Mouse (Mus musculus): ENCODE measurements around the gene Iqcf4. TPM values are rescaled to one million over a fixed set of nuclear protein-coding genes. Genes with fewer than 3 reads are reported as not detected.

Iqcf4 gene
- not detected in 2 replicates for polyA plus RNA-seq (2015; fragmentation: Nextera tagmentation; extraction: Ambion mirVana)

GRCm38 (mm10) chr9:106570896-106571295, at the start of gene Iqcf4:
Gene Iqcf4 (minus strand): TSS chr9:106570996.
- no peak for ATAC-seq
- Histone ChIP-seq H3K9ac (ENCODE audit: low read depth, low read length) (no peak within 1 kb of the TSS), H3K9me3 (replicated peaks; ENCODE audit: control insufficient read depth, low read length, poor library complexity, severe bottlenecking) (no peaks in the 10 kb centered on the region), H3K27ac (ENCODE audit: low read length) (no peak within 1 kb of the TSS), H3K36me3 (ENCODE audit: control insufficient read depth, insufficient read depth, low read length) (no peaks in the 10 kb centered on the region), H3K4me1 (ENCODE audit: control insufficient read depth, insufficient read depth, low read length) (no peaks in the 10 kb centered on the region), H3K27me3 (ENCODE audit: control insufficient read depth, insufficient read depth, low read depth, low read length) (no peaks in the 10 kb centered on the region), H3K4me3 (ENCODE audit: low read depth, low read length) (no peak within 1 kb of the TSS), H3K4me2 (ENCODE audit: low read length) (no peak within 1 kb of the TSS)
- 91% methylated on average over 7 of the region's 7 CpGs for WGBS

DNA sequence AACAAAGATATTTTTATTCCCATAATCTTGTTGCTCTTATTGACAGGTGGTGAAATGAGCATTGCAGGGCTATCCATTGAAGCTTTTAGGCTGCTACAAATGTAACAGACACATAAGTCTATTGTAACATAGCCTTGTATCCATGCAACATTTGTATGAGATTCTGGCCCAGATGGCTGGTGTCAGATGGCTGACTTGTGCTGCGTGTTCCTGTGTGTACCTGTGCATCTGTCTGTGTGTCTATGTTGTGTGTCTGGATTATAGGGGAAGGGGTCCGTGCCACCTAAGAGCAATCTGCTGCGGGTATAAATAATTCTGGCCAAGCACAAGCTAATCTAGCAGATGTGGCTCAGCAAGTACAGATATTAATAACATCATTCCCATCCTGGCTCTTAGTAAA, 46.7 kb upstream of the Iqcf4 start:
- no peak overlapping the region for H3K9ac ChIP-seq (ENCODE audit: low read depth, low read length)
- peaks cover 4% of the 10 kb centered on the region; the same call in 1 of the 2 replicates for H3K9me3 ChIP-seq (replicated peaks; ENCODE audit: control insufficient read depth, low read length, poor library complexity, severe bottlenecking)
- no peaks in the 10 kb centered on the region for H3K27me3 ChIP-seq (ENCODE audit: control insufficient read depth, insufficient read depth, low read depth, low read length)
- H3K4me2 ChIP-seq (ENCODE audit: low read length), result no peak overlapping the region
- H3K4me3 ChIP-seq (ENCODE audit: low read depth, low read length), result no peak overlapping the region
- H3K36me3 ChIP-seq (ENCODE audit: control insufficient read depth, insufficient read depth, low read length), result no peaks in the 10 kb centered on the region
- H3K4me1 ChIP-seq (ENCODE audit: control insufficient read depth, insufficient read depth, low read length), result no peaks in the 10 kb centered on the region
- 87% methylated on average over 3 of the region's 3 CpGs for WGBS
- no peak overlapping the region for H3K27ac ChIP-seq (ENCODE audit: low read length)
- no peak for ATAC-seq

DNA sequence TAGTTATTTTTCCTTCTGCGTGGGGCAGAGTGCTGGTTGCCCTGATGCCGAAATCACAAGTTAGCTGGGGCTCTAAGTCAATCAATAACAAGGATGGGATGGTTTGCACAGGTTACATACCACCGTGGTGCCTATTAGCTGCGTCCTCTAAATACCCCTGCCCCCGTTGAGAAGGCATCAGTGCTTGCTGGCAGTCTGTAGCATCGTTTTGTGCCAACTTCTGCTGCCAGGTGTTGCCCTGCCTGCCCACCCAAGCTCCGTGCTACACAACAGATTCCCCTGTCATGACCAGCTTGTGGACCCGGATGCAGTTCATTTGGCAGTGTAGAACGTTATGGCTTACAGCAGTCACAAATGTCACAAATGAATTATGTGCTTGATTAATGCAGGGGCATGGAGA, 45.5 kb upstream of the Iqcf4 start:
- Histone ChIP-seq H3K4me1 (ENCODE audit: control insufficient read depth, insufficient read depth, low read length) (no peaks in the 10 kb centered on the region), H3K9ac (ENCODE audit: low read depth, low read length) (no peak overlapping the region), H3K4me2 (ENCODE audit: low read length) (no peak overlapping the region), H3K9me3 (replicated peaks; ENCODE audit: control insufficient read depth, low read length, poor library complexity, severe bottlenecking) (peaks cover 4% of the 10 kb centered on the region; the same call in 1 of the 2 replicates), H3K27ac (ENCODE audit: low read length) (no peak overlapping the region), H3K4me3 (ENCODE audit: low read depth, low read length) (no peak overlapping the region), H3K27me3 (ENCODE audit: control insufficient read depth, insufficient read depth, low read depth, low read length) (no peaks in the 10 kb centered on the region), H3K36me3 (ENCODE audit: control insufficient read depth, insufficient read depth, low read length) (no peaks in the 10 kb centered on the region)
- 90% methylated on average over 9 of the region's 9 CpGs for WGBS
- ATAC-seq, result no peak

DNA sequence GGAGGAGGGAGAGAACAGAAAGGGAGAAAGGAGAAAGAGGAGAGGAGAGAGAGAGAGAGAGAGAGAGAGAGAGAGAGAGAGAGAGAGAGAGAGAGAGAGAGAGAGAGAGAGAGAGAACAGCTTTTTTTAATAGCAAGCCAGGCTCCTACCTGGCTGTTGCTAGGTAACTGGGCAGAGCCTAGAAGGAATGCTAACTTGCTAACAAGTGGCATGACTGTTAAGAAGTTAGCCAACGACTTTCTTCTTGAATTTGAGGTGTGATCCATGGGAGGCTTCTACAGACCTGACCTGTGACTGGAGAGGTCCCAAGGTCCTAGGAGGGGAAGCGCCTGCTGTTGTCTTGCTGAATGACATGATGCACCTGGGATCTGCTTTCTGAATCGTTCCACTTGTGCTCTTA, 43.8 kb upstream of the Iqcf4 start:
- Histone ChIP-seq H3K4me1 (ENCODE audit: control insufficient read depth, insufficient read depth, low read length) (no peaks in the 10 kb centered on the region), H3K27ac (ENCODE audit: low read length) (no peak overlapping the region), H3K4me3 (ENCODE audit: low read depth, low read length) (no peak overlapping the region), H3K9me3 (replicated peaks; ENCODE audit: control insufficient read depth, low read length, poor library complexity, severe bottlenecking) (peaks cover 3% of the 10 kb centered on the region; the same call in 1 of the 2 replicates), H3K9ac (ENCODE audit: low read depth, low read length) (no peak overlapping the region), H3K36me3 (ENCODE audit: control insufficient read depth, insufficient read depth, low read length) (no peaks in the 10 kb centered on the region), H3K27me3 (ENCODE audit: control insufficient read depth, insufficient read depth, low read depth, low read length) (no peaks in the 10 kb centered on the region), H3K4me2 (ENCODE audit: low read length) (no peak overlapping the region)
- WGBS, result 45% methylated on average over 3 of the region's 3 CpGs
- no peak for ATAC-seq

GRCm38 (mm10) chr9:106613951-106614350, 43.2 kb upstream of the Iqcf4 start:
- H3K27me3 ChIP-seq (ENCODE audit: control insufficient read depth, insufficient read depth, low read depth, low read length), result no peaks in the 10 kb centered on the region
- WGBS, result 73% methylated on average over 2 of the region's 2 CpGs
- H3K4me3 ChIP-seq (ENCODE audit: low read depth, low read length), result no peak overlapping the region
- H3K9me3 ChIP-seq (replicated peaks; ENCODE audit: control insufficient read depth, low read length, poor library complexity, severe bottlenecking), result no peaks in the 10 kb centered on the region
- no peak overlapping the region for H3K27ac ChIP-seq (ENCODE audit: low read length)
- H3K36me3 ChIP-seq (ENCODE audit: control insufficient read depth, insufficient read depth, low read length), result no peaks in the 10 kb centered on the region
- no peak overlapping the region for H3K4me2 ChIP-seq (ENCODE audit: low read length)
- no peak overlapping the region for H3K9ac ChIP-seq (ENCODE audit: low read depth, low read length)
- no peaks in the 10 kb centered on the region for H3K4me1 ChIP-seq (ENCODE audit: control insufficient read depth, insufficient read depth, low read length)
- ATAC-seq, result no peak

- H3K9me3 ChIP-seq (replicated peaks; ENCODE audit: control insufficient read depth, low read length, poor library complexity, severe bottlenecking), result no peaks in the 10 kb centered on the region
- no peak overlapping the region for H3K4me3 ChIP-seq (ENCODE audit: low read depth, low read length)
- no peaks in the 10 kb centered on the region for H3K4me1 ChIP-seq (ENCODE audit: control insufficient read depth, insufficient read depth, low read length)
- H3K9ac ChIP-seq (ENCODE audit: low read depth, low read length), result no peak overlapping the region
- H3K4me2 ChIP-seq (ENCODE audit: low read length), result no peak overlapping the region
- H3K27me3 ChIP-seq (ENCODE audit: control insufficient read depth, insufficient read depth, low read depth, low read length), result no peaks in the 10 kb centered on the region; the same call in 1 of the 2 replicates
- no peak for ATAC-seq
- WGBS, result 84% methylated on average over 4 of the region's 4 CpGs
- H3K36me3 ChIP-seq (ENCODE audit: control insufficient read depth, insufficient read depth, low read length), result no peaks in the 10 kb centered on the region
- H3K27ac ChIP-seq (ENCODE audit: low read length), result no peak overlapping the region
Measured at GRCm38 (mm10) chr9:106610727-106611126, 39.9 kb upstream of the Iqcf4 start.

GRCm38 (mm10) chr9:106600546-106600945, 29.8 kb upstream of the Iqcf4 start:
- Histone ChIP-seq H3K27ac (ENCODE audit: low read length) (no peak overlapping the region), H3K4me1 (ENCODE audit: control insufficient read depth, insufficient read depth, low read length) (no peaks in the 10 kb centered on the region), H3K9me3 (replicated peaks; ENCODE audit: control insufficient read depth, low read length, poor library complexity, severe bottlenecking) (no peaks in the 10 kb centered on the region), H3K4me3 (ENCODE audit: low read depth, low read length) (no peak overlapping the region), H3K9ac (ENCODE audit: low read depth, low read length) (no peak overlapping the region), H3K27me3 (ENCODE audit: control insufficient read depth, insufficient read depth, low read depth, low read length) (no peaks in the 10 kb centered on the region), H3K4me2 (ENCODE audit: low read length) (no peak overlapping the region), H3K36me3 (ENCODE audit: control insufficient read depth, insufficient read depth, low read length) (no peaks in the 10 kb centered on the region)
- 25% methylated on average over 8 of the region's 8 CpGs for WGBS
- no peak for ATAC-seq

GRCm38 (mm10) chr9:106598466-106598865, 27.7 kb upstream of the Iqcf4 start:
- ATAC-seq, result no peak
- H3K4me1 ChIP-seq (ENCODE audit: control insufficient read depth, insufficient read depth, low read length), result no peaks in the 10 kb centered on the region
- no peaks in the 10 kb centered on the region for H3K27me3 ChIP-seq (ENCODE audit: control insufficient read depth, insufficient read depth, low read depth, low read length)
- no peak overlapping the region for H3K4me2 ChIP-seq (ENCODE audit: low read length)
- 37% methylated on average over 7 of the region's 7 CpGs for WGBS
- no peak overlapping the region for H3K4me3 ChIP-seq (ENCODE audit: low read depth, low read length)
- H3K27ac ChIP-seq (ENCODE audit: low read length), result no peak overlapping the region
- H3K9ac ChIP-seq (ENCODE audit: low read depth, low read length), result no peak overlapping the region
- H3K36me3 ChIP-seq (ENCODE audit: control insufficient read depth, insufficient read depth, low read length), result no peaks in the 10 kb centered on the region
- no peaks in the 10 kb centered on the region for H3K9me3 ChIP-seq (replicated peaks; ENCODE audit: control insufficient read depth, low read length, poor library complexity, severe bottlenecking)

GRCm38 (mm10) chr9:106595836-106596235, 25.0 kb upstream of the Iqcf4 start:
- ATAC-seq, result no peak
- 69% methylated on average over 7 of the region's 7 CpGs for WGBS
- H3K4me3 ChIP-seq (ENCODE audit: low read depth, low read length), result no peak overlapping the region

More at GRCm38 (mm10) chr9:106595836-106596235, 25.0 kb upstream of the Iqcf4 start:
- no peaks in the 10 kb centered on the region for H3K9me3 ChIP-seq (replicated peaks; ENCODE audit: control insufficient read depth, low read length, poor library complexity, severe bottlenecking)
- no peaks in the 10 kb centered on the region for H3K27me3 ChIP-seq (ENCODE audit: control insufficient read depth, insufficient read depth, low read depth, low read length)
- H3K4me1 ChIP-seq (ENCODE audit: control insufficient read depth, insufficient read depth, low read length), result no peaks in the 10 kb centered on the region
- no peak overlapping the region for H3K9ac ChIP-seq (ENCODE audit: low read depth, low read length)
- H3K36me3 ChIP-seq (ENCODE audit: control insufficient read depth, insufficient read depth, low read length), result no peaks in the 10 kb centered on the region
- no peak overlapping the region for H3K4me2 ChIP-seq (ENCODE audit: low read length)
- H3K27ac ChIP-seq (ENCODE audit: low read length), result no peak overlapping the region

All from midbrain, embryonic 16.5 days (tissue).